Mouse (Mus musculus) forebrain, postnatal 0 days (tissue): ENCODE results near the gene Scgb1b30. TPM values are rescaled to one million over a fixed set of nuclear protein-coding genes. Genes with fewer than 3 reads are reported as not detected.
"Not testable (repeated sequence)": the region's sequence is repeated elsewhere in the genome, so short reads cannot be mapped to it uniquely, and the experiment has no call there.

ENCODE experiments used
- ATAC-seq: fragments of 200-750 bp; cut with Nextera tagmentation; 2 replicates; pipeline ENCODE4 v1.8.0; 2017; ENCODE audit warnings: mild to moderate bottlenecking, moderate library complexity
- DNase-seq: peaks from one replicate; pipeline ENCODE4 v3.0.0-alpha.2; 2015
- H3K27ac ChIP-seq: fragments of 300-500 bp; sonication (generic); 2 replicates; pipeline ENCODE4 v1.5.1; 2014; ENCODE audit warnings: low read depth, mild to moderate bottlenecking, antibody characterized with exemption, low read length, moderate library complexity, mixed read lengths
- H3K27me3 ChIP-seq: fragments of 300-500 bp; sonication (generic); 2 replicates; pipeline ENCODE4 v1.6.1; 2014; ENCODE audit warnings: mild to moderate bottlenecking, low read length, mixed read lengths; ENCODE audit not compliant: insufficient read depth
- H3K36me3 ChIP-seq: fragments of 300-500 bp; sonication (generic); 2 replicates; pipeline ENCODE4 v1.6.1; 2014; ENCODE audit warnings: mild to moderate bottlenecking, moderate library complexity; ENCODE audit not compliant: insufficient read depth
- H3K4me1 ChIP-seq: fragments of 300-500 bp; sonication (generic); 2 replicates; pipeline ENCODE4 v1.6.1; 2014; ENCODE audit warnings: antibody characterized with exemption; ENCODE audit not compliant: insufficient read depth
- H3K4me2 ChIP-seq: fragments of 300-500 bp; sonication (generic); 2 replicates; pipeline ENCODE4 v1.6.1; 2014; ENCODE audit warnings: low read depth, mild to moderate bottlenecking, moderate library complexity
- H3K4me3 ChIP-seq: fragments of 300-500 bp; sonication (generic); 2 replicates; pipeline ENCODE4 v1.5.1; 2014; ENCODE audit warnings: low read depth, low read length, mixed read lengths
- H3K9ac ChIP-seq: fragments of 300-500 bp; sonication (generic); 2 replicates; pipeline ENCODE4 v1.6.1; 2014; ENCODE audit warnings: mild to moderate bottlenecking
- H3K9me3 ChIP-seq: fragments of 300-500 bp; sonication (generic); 2 replicates; pipeline ENCODE4 v1.6.1; 2016; ENCODE audit warnings: low read length
- CTCF ChIP-seq: sonication (generic); IDR thresholded peaks from 2 replicates; pipeline ENCODE4 v1.5.1; 2016; ENCODE audit warnings: antibody characterized with exemption, control low read depth, low read depth
- WGBS: fragments of 180-500 bp; shearing (Covaris S2); extraction: QIAGEN DNeasy Blood & Tissue Kit; methylation state at CpG from one replicate; pipeline ENCODE4 v1.1.7; 2014; 5-methylcytosine and 5-hydroxymethylcytosine counted together
- polyA plus RNA-seq: library from polyadenylated mRNA; unstranded; fragments of >200 nt; fragmentation: Nextera tagmentation; extraction: Ambion mirVana; gene quantifications from 2 replicates; pipeline ENCODE4 v1.2.1, GENCODE M21; 2015
- total RNA-seq: library from RNA; depleted of rRNA; stranded (reverse); fragments of >200 nt; gene quantifications from 2 replicates; pipeline ENCODE4 v1.2.3, GENCODE M21; 2014; rRNA removed

Scgb1b30 gene
- total RNA-seq, result not detected in 2 replicates
- polyA plus RNA-seq, result not detected in 2 replicates

GRCm38 (mm10) chr7:34094911-34095481, at the start of gene Scgb1b30:
TSS of gene Scgb1b30 (plus strand) at chr7:34095431.
- Histone ChIP-seq H3K36me3 (no peaks in the 10 kb centered on the region), H3K4me1 (no peaks in the 10 kb centered on the region), H3K27ac (no peak within 1 kb of the TSS), H3K9me3 (no peaks in the 10 kb centered on the region), H3K27me3 (no peaks in the 10 kb centered on the region), H3K9ac (no peak within 1 kb of the TSS), H3K4me3 (no peak within 1 kb of the TSS), H3K4me2 (no peak within 1 kb of the TSS)
- no peak for DNase-seq
- no peak for TF ChIP-seq CTCF
- ATAC-seq, result no peak
- 68% methylated on average over 3 of the region's 3 CpGs for WGBS

DNA sequence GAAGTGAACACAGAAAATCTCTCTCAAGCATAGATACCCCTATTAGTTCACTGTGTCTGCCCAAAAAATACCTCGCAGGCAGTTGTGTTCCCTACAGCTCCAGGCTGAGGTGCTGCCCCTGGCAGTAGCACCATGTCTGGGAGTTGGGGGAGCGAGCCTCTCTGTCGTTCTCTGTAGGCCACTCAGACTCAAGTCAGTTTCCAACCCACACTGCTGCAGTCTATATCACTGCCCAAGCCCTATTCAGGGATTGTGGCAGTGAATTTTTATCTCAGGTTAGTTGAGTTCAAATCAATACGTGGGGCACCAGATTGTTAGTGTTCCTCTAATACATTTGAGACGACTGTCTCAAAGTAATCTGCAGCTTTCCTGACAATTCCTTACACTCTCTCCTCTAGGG, 27.1 kb upstream of the Scgb1b30 start:
- H3K27ac ChIP-seq, H3K4me3 ChIP-seq, H3K36me3 ChIP-seq, H3K27me3 ChIP-seq, H3K4me2 ChIP-seq, H3K9me3 ChIP-seq, H3K4me1 ChIP-seq, H3K9ac ChIP-seq, DNase-seq, ATAC-seq: not testable (repeated sequence)
- 80% methylated on average over 5 of the region's 5 CpGs for WGBS

DNA sequence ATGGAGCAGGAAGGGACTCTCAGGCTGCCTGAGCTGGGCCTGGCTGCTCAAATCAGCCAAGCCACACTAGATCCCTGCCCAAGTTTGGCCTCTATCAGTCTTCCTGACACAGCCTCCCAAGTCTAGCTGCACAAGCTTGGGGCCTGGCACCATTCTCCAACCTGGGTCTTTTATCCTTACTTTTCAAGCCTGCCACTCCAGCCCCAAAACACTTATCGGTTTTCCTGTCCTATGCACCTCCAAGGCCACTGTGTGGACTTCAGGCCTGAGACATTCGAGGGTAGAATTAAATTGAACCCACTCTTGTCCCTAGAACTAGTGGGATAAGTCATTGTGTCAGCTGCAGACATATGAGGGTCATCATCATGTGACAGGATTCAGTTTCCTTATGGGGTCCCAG, 4.8 kb downstream of the Scgb1b30 start:
- Histone ChIP-seq H3K9ac (no peak overlapping the region), H3K9me3 (no peaks in the 10 kb centered on the region), H3K27ac (no peak overlapping the region), H3K4me2 (no peak overlapping the region), H3K4me1 (no peaks in the 10 kb centered on the region), H3K36me3 (no peaks in the 10 kb centered on the region), H3K4me3 (no peak overlapping the region), H3K27me3 (no peaks in the 10 kb centered on the region)
- TF ChIP-seq CTCF, result no peak
- DNase-seq, result no peak
- 72% methylated on average over 2 of the region's 2 CpGs for WGBS
- no peak for ATAC-seq

- no peaks in the 10 kb centered on the region for H3K27me3 ChIP-seq
- no peaks in the 10 kb centered on the region for H3K36me3 ChIP-seq
- no peak overlapping the region for H3K4me2 ChIP-seq
- DNase-seq (no peak), ATAC-seq (no peak)
- TF ChIP-seq CTCF, result no peak
- H3K27ac ChIP-seq, result no peak overlapping the region
- H3K9me3 ChIP-seq, result no peaks in the 10 kb centered on the region
- no peak overlapping the region for H3K4me3 ChIP-seq
- no peaks in the 10 kb centered on the region for H3K4me1 ChIP-seq
- H3K9ac ChIP-seq, result no peak overlapping the region
Observed at GRCm38 (mm10) chr7:34101276-34101675, 6.0 kb downstream of the Scgb1b30 start.

- peak; percentile 12; the same call in 1 of the 2 replicates for ATAC-seq
- H3K9ac ChIP-seq, result no peak overlapping the region
Observed at GRCm38 (mm10) chr7:34109190-34109589, 14.0 kb downstream of the Scgb1b30 start.

DNA sequence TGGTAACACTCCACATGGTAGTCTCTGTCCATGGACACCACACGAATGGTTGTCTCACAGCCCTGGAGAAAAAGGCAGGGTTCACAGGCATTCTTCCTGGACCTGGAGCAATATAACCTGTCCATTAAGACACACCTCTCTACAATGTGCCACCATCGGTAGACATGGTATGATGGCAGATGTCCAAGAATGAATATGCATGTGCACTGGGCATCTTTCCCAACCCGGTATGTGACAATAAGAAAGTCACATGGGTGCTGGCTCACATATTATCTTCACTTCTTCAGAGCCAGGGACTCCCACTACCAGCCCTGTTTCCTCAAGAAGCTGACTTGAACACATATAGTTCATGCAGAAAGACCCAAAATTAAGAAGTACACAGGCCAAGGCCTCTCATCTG, 21.4 kb downstream of the Scgb1b30 start:
- no peak overlapping the region for H3K4me3 ChIP-seq
- no peaks in the 10 kb centered on the region for H3K4me1 ChIP-seq
- no peak for DNase-seq
- TF ChIP-seq CTCF, result no peak
- 49% methylated on average over 3 of the region's 3 CpGs for WGBS
- no peaks in the 10 kb centered on the region for H3K9me3 ChIP-seq
- H3K9ac ChIP-seq, result no peak overlapping the region
- ATAC-seq, result no peak
- no peak overlapping the region for H3K27ac ChIP-seq
- no peak overlapping the region for H3K4me2 ChIP-seq
- no peaks in the 10 kb centered on the region for H3K27me3 ChIP-seq
- H3K36me3 ChIP-seq, result peaks cover 52% of the 10 kb centered on the region

More at GRCm38 (mm10) chr7:34109190-34109589, 14.0 kb downstream of the Scgb1b30 start:
- H3K9me3 ChIP-seq, result no peaks in the 10 kb centered on the region
- no peak for TF ChIP-seq CTCF
- no peak overlapping the region for H3K4me2 ChIP-seq
- H3K27ac ChIP-seq, result no peak overlapping the region
- H3K36me3 ChIP-seq, result peaks cover 29% of the 10 kb centered on the region
- DNase-seq, result no peak
- WGBS, result 51% methylated on average over 5 of the region's 5 CpGs
- no peak overlapping the region for H3K4me3 ChIP-seq
- H3K27me3 ChIP-seq, result no peaks in the 10 kb centered on the region
- no peaks in the 10 kb centered on the region for H3K4me1 ChIP-seq

- not testable (repeated sequence) for H3K27me3 ChIP-seq, H3K4me1 ChIP-seq, H3K4me2 ChIP-seq, ATAC-seq, DNase-seq, H3K27ac ChIP-seq, H3K4me3 ChIP-seq, H3K9me3 ChIP-seq, H3K9ac ChIP-seq
- H3K36me3 ChIP-seq, result peaks cover 20% of the 10 kb centered on the region
- 52% methylated on average over 1 of the region's 1 CpGs for WGBS
Observed at GRCm38 (mm10) chr7:34120636-34121035, 25.4 kb downstream of the Scgb1b30 start.
